ENCODE assay signal across 12 mouse cellular contexts in the genomic region with DNA sequence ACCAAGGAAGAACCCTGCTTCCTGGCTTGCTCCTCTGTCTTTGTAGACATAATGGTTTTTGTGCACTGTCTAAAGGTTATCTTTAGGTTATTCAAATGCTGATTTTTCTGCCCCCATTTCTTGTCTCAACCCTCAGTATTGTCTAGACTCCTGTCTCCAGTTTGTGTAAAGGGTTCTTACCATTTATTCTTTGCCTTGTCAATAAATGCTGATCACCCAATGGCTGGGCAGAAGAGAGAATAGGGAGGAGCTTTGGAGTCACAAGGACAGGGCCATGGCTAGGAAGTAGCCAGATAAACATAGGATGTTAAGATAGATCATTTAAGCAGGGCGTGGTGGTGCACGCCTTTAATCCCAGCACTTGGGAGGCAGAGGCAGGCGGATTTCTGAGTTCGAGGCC.
"Had no signal": no experiment of that assay in that cellular context is flagged by ENCODE, and none has a peak within 500 bp of the region (broad histone marks: within the 10 kb centered on the region; RNA-seq: fewer than 3 reads in every experiment).

No protein-coding gene starts in this region.

- DNase-seq: retina, postnatal 1 day; right cerebral cortex, adult 18-20 months; right cerebral cortex, postnatal 14 days; right cerebral cortex, postnatal 25 days; right cerebral cortex, postnatal 4 days; spleen, adult 18-20 months; thymus, adult 18-20 months; thymus, adult 2 months; thymus, postnatal 14 days; thymus, postnatal 25 days; thymus, postnatal 36 days; thymus, postnatal 4 days had no signal
